Comparison of ENCODE assay signal across 8 mouse cellular contexts in the genomic region with DNA sequence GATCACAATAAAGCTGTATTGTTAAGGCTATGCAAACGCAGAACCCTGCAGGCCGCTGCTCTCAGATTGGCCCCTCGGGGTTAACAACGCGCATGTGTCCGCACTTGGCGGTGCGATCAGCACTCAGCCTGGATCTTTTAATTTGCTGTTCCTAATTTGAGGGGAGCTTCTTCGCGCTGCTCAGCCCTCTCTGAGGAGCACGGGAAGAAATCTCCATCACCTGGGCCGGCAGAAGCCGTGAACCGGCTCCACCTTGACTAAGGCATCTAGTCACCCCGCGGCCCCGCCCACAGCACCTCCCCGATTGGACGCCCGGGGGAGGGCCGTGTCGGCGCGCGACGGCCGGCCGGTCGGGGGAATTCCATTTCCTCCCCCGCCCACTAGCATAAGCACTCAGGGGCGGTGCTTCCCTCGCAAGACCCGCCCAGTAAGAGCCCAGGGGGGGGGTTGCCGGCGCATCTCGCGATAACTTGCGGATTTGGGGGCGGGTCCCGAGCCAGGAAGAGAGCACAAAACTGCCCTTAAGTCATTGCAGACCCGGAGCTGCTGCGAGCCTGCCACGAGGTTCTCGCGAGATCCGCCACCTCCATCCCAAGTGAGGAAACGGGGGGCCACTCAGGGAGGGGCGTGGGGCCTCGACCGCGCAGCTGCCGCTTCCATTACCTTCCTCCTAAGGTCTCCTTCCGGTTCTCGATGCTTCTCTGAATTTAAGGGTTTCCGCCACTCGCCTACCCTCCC. TPM values are rescaled to one million over a fixed set of nuclear protein-coding genes. Genes with fewer than 3 reads are reported as not detected.
DNase-seq lines count a peak whose midpoint lies in the region; ATAC-seq and TF ChIP-seq lines count a peak whose summit lies in the region.

A gene (plus strand): TSS at position 392 of the 738 bp plus-strand sequence.

- peak; percentile 95 for ATAC-seq in forebrain, postnatal 0 days
- peak; percentile 96 for ATAC-seq in lung, embryonic 15.5 days (ENCODE audit: borderline replicate concordance, extremely low read depth, low FRiP score, low TSS enrichment)

- TF ChIP-seq CTCF in MEL (IDR thresholded peaks at IDR 0.05 in 2 of 3, conservative IDR thresholded peaks at IDR 0.05 in 1 of 3; ENCODE audit: control insufficient read depth in 1 of 3, insufficient read depth in 1 of 3, low read depth in 2 of 3, low read length in 3 of 3, poor library complexity in 1 of 3, severe bottlenecking in 1 of 3): no peak
- no peak for TF ChIP-seq CTCF in cerebellum, adult 2 months (IDR thresholded peaks at IDR 0.05; ENCODE audit: borderline replicate concordance, insufficient read depth, low read depth, low read length)
- TF ChIP-seq CTCF in forebrain, postnatal 0 days (IDR thresholded peaks at IDR 0.05; ENCODE audit: low read depth): no peak

- peak within 1 kb of the TSS; percentile 83 for H3K4me2 ChIP-seq in forebrain, postnatal 0 days (ENCODE audit: low read depth)
- H3K4me2 ChIP-seq in lung, embryonic 15.5 days: peak within 1 kb of the TSS; percentile 60

- peaks cover 33% of the 10 kb centered on the region for H3K79me2 ChIP-seq in MEL (ENCODE audit: control insufficient read depth, insufficient read depth, low read length, poor library complexity)

- no peak for TF ChIP-seq RAD21 in MEL (IDR thresholded peaks at IDR 0.05; ENCODE audit: low read depth, low read length)

- peaks cover 15 to 23% of the 10 kb centered on the region in 2 experiments for H3K36me3 ChIP-seq in MEL (ENCODE audit: control insufficient read depth in 1 of 2, insufficient read depth in 2 of 2, low read length in 2 of 2)
- no peaks in the 10 kb centered on the region for H3K36me3 ChIP-seq in forebrain, postnatal 0 days (ENCODE audit: insufficient read depth)
- no peaks in the 10 kb centered on the region for H3K36me3 ChIP-seq in lung, embryonic 15.5 days

- peak; percentile 99 for DNase-seq in MEL (ENCODE audit: low read depth, low spot score)
- DNase-seq in cerebellum, adult 2 months: peak; percentile 99
- peak; percentile 99 for DNase-seq in forebrain, postnatal 0 days
- DNase-seq in heart, postnatal 4 days: peak; percentile 99
- DNase-seq in layer of hippocampus, adult 8-10 months (ENCODE audit: low spot score in 2 of 2): peak; percentile 99
- DNase-seq in ovary, adult 18-20 months (ENCODE audit: low spot score): peak; percentile 99
- peak; percentile 100 for DNase-seq in thymus, postnatal 0 days (ENCODE audit: low spot score)

- H3K27ac ChIP-seq in MEL (ENCODE audit: control insufficient read depth, low read depth, low read length): peak within 1 kb of the TSS; percentile 99
- peak within 1 kb of the TSS; percentile 94 for H3K27ac ChIP-seq in cerebellum, adult 2 months (ENCODE audit: insufficient read depth, low read length)
- peak within 1 kb of the TSS; percentile 99 for H3K27ac ChIP-seq in forebrain, postnatal 0 days (ENCODE audit: low read depth, low read length)
- peak within 1 kb of the TSS; percentile 100 for H3K27ac ChIP-seq in lung, embryonic 15.5 days

- H3K9ac ChIP-seq in MEL (ENCODE audit: control insufficient read depth, low read depth, low read length, poor library complexity, severe bottlenecking): peak within 1 kb of the TSS; percentile 94
- H3K9ac ChIP-seq in forebrain, postnatal 0 days: peak within 1 kb of the TSS; percentile 89
- H3K9ac ChIP-seq in lung, embryonic 15.5 days: peak within 1 kb of the TSS; percentile 95

- H3K4me3 ChIP-seq in MEL (ENCODE audit: control insufficient read depth in 1 of 2, insufficient read depth in 1 of 2, low read depth in 2 of 2, low read length in 2 of 2): peak within 1 kb of the TSS; percentile 83 to 90
- H3K4me3 ChIP-seq in cerebellum, adult 2 months (replicated peaks; ENCODE audit: insufficient read depth, low read depth, low read length): peak within 1 kb of the TSS; percentile 99
- peak within 1 kb of the TSS; percentile 98 for H3K4me3 ChIP-seq in forebrain, postnatal 0 days (ENCODE audit: low read depth, low read length)
- H3K4me3 ChIP-seq in lung, embryonic 15.5 days: peak within 1 kb of the TSS; percentile 96

- H3K9me3 ChIP-seq in MEL (replicated peaks; ENCODE audit: insufficient read depth, low read length): no peaks in the 10 kb centered on the region
- no peaks in the 10 kb centered on the region for H3K9me3 ChIP-seq in forebrain, postnatal 0 days (ENCODE audit: low read length)
- H3K9me3 ChIP-seq in lung, embryonic 15.5 days: no peaks in the 10 kb centered on the region

- under 1% methylated on average over 56 of the region's 56 CpGs for WGBS in cerebellum, adult 2 months
- under 1% methylated on average over 52 of the region's 56 CpGs for WGBS in forebrain, postnatal 0 days
- WGBS in lung, embryonic 15.5 days: under 1% methylated on average over 56 of the region's 56 CpGs

- no peak for TF ChIP-seq EP300 in MEL (IDR thresholded peaks at IDR 0.05; ENCODE audit: low read depth in 1 of 2, low read length in 2 of 2)

- peaks cover 5 to 10% of the 10 kb centered on the region in 2 experiments; a peak in 3 of 4 replicates for H3K4me1 ChIP-seq in MEL (ENCODE audit: control insufficient read depth in 1 of 2, insufficient read depth in 2 of 2, low read length in 2 of 2)
- no peaks in the 10 kb centered on the region for H3K4me1 ChIP-seq in cerebellum, adult 2 months (ENCODE audit: control insufficient read depth, insufficient read depth, low read length)
- peaks cover 5% of the 10 kb centered on the region; the same call in 1 of the 2 replicates for H3K4me1 ChIP-seq in forebrain, postnatal 0 days (ENCODE audit: insufficient read depth)
- peaks cover 12% of the 10 kb centered on the region for H3K4me1 ChIP-seq in lung, embryonic 15.5 days

- peak; percentile 84 to 88 for TF ChIP-seq POLR2A in MEL (IDR thresholded peaks at IDR 0.05; ENCODE audit: control insufficient read depth in 1 of 2, insufficient read depth in 1 of 2, low read depth in 1 of 2, low read length in 2 of 2, poor library complexity in 1 of 2)
- TF ChIP-seq POLR2A in cerebellum, adult 2 months (IDR thresholded peaks at IDR 0.05; ENCODE audit: borderline replicate concordance, insufficient read depth, low read length): peak; percentile 78; the same call in 1 of the 2 replicates

- H3K27me3 ChIP-seq in MEL (ENCODE audit: control insufficient read depth in 1 of 2, insufficient read depth in 2 of 2, low read length in 2 of 2): no peaks in the 10 kb centered on the region
- no peaks in the 10 kb centered on the region for H3K27me3 ChIP-seq in cerebellum, adult 2 months (ENCODE audit: control insufficient read depth, insufficient read depth, low read length)
- H3K27me3 ChIP-seq in forebrain, postnatal 0 days (ENCODE audit: insufficient read depth, low read length): no peaks in the 10 kb centered on the region
- no peaks in the 10 kb centered on the region for H3K27me3 ChIP-seq in lung, embryonic 15.5 days

TF ChIP-seq in MEL, 35 proteins besides CTCF, POLR2A, EP300 and RAD21:
- TF ChIP-seq CHD2 (IDR thresholded peaks at IDR 0.05; ENCODE audit: low read length): peak; percentile 100
- peak; percentile 96 for TF ChIP-seq MAZ (IDR thresholded peaks at IDR 0.05; ENCODE audit: low read depth, low read length)
- peak; percentile 81; the same call in 1 of the 2 replicates for TF ChIP-seq MYC (IDR thresholded peaks at IDR 0.05; ENCODE audit: low read depth, low read length)
- TF ChIP-seq GABPA (IDR thresholded peaks at IDR 0.05; ENCODE audit: low read depth, low read length): no peak
- TF ChIP-seq ELF1 (IDR thresholded peaks at IDR 0.05; ENCODE audit: low read depth, low read length): peak; percentile 88
- TF ChIP-seq NRF1 (IDR thresholded peaks at IDR 0.05; ENCODE audit: insufficient read depth, low read depth, low read length, poor library complexity, severe bottlenecking): peak; percentile 70
- no peak for TF ChIP-seq JUND (IDR thresholded peaks at IDR 0.05; ENCODE audit: low read depth, low read length)
- TF ChIP-seq HCFC1 (IDR thresholded peaks at IDR 0.05; ENCODE audit: low read depth, low read length): peak; percentile 84
- TF ChIP-seq NELFE (IDR thresholded peaks at IDR 0.05; ENCODE audit: low read depth, low read length): peak; percentile 88
- peak; percentile 66 for TF ChIP-seq TBP (IDR thresholded peaks at IDR 0.05; ENCODE audit: low read depth, low read length)
- TF ChIP-seq POLR2AphosphoS2 (IDR thresholded peaks at IDR 0.05; ENCODE audit: low read length): peak; percentile 88
- peak; percentile 14; the same call in 1 of the 2 replicates for TF ChIP-seq ETS1 (IDR thresholded peaks at IDR 0.05; ENCODE audit: low read depth, low read length)
- TF ChIP-seq SIN3A (IDR thresholded peaks at IDR 0.05; ENCODE audit: low read length): peak; percentile 81
- peak; percentile 85; the same call in 1 of the 2 replicates for TF ChIP-seq ZMIZ1 (IDR thresholded peaks at IDR 0.05; ENCODE audit: low read depth, low read length)
- TF ChIP-seq ZC3H11A (IDR thresholded peaks at IDR 0.05; ENCODE audit: low read depth, low read length): no peak
- TF ChIP-seq USF1 (IDR thresholded peaks at IDR 0.05; ENCODE audit: low read depth, low read length): peak; percentile 41; the same call in 1 of the 2 replicates
- TF ChIP-seq MXI1 (IDR thresholded peaks at IDR 0.05; ENCODE audit: low read depth, low read length): peak; percentile 83
- TF ChIP-seq MAFK (IDR thresholded peaks at IDR 0.05; ENCODE audit: borderline replicate concordance, low read depth, low read length): no peak
- TF ChIP-seq MEF2A (IDR thresholded peaks at IDR 0.05; ENCODE audit: extremely low read depth, insufficient replicate concordance, low read depth, low read length, poor library complexity, severe bottlenecking): no peak
- TF ChIP-seq ZNF384 (IDR thresholded peaks at IDR 0.05; ENCODE audit: low read depth, low read length): no peak

RNA-seq across cellular contexts. Expression of the gene that starts here (rescaled TPM):
- total RNA-seq in MEL (2012; rRNA removed): 340 and 348 TPM in 2 replicates
- polyA plus RNA-seq in MEL (2012; ENCODE audit: insufficient read depth in 1 of 2, insufficient read length in 2 of 2, low read depth in 1 of 2, low replicate concordance in 2 of 2, missing spikeins in 1 of 2): 100 to 1,000 TPM in 1 of 2 experiments, 10 to 100 TPM in 1; 40.9 to 432 TPM
- polyA plus RNA-seq in cerebellum, adult 2 months (2012; rRNA removed): 181 and 187 TPM in 2 replicates
- total RNA-seq in forebrain, postnatal 0 days (2014; rRNA removed): 483 and 607 TPM in 2 replicates
- polyA plus RNA-seq in forebrain, postnatal 0 days (2015; fragmentation: Nextera tagmentation; extraction: Ambion mirVana): 333 and 341 TPM in 2 replicates
- total RNA-seq in heart, postnatal 4 days (2021): 100 to 1,000 TPM; 389 to 397 TPM
- total RNA-seq in layer of hippocampus, adult 8-10 months (2022): 100 to 1,000 TPM; 227 to 254 (median 239) TPM
- polyA plus RNA-seq in lung, embryonic 15.5 days (2015; fragmentation: Nextera tagmentation; extraction: Ambion mirVana): 504 and 516 TPM in 2 replicates
- 616 and 646 TPM in 2 replicates for polyA plus RNA-seq in thymus, postnatal 0 days (2015; fragmentation: Nextera tagmentation; extraction: Ambion mirVana)

Comparison
In these comparisons a context has a peak if more than half of its experiments do, and no peak if none do; other contexts are left out.
1. Peak in every context shown above with its lines: DNase-seq, ATAC-seq, H3K4me3 ChIP-seq and H3K27ac ChIP-seq.